Mouse (Mus musculus) layer of hippocampus, postnatal 25 days (tissue): ENCODE data around the gene Eloa. TPM values are rescaled to one million over a fixed set of nuclear protein-coding genes. Genes with fewer than 3 reads are reported as not detected.
"Not testable (repeated sequence)": the region's sequence is repeated elsewhere in the genome, so short reads cannot be mapped to it uniquely, and the experiment has no call there.

Experiments
- DNase-seq, 2 experiments: peaks; one replicate each; pipeline ENCODE4 v3.0.0; 2022; ENCODE audit warnings: mixed read lengths in 2 of 2, low spot score in 1 of 2; ENCODE audit errors: extremely low spot score in 1 of 2
- total RNA-seq, 2 experiments: library from RNA; stranded (reverse); gene quantifications; 2 replicates each; pipeline ENCODE4 v1.2.3; 2021

Eloa gene
- total RNA-seq: 10 to 100 TPM; 31.3 to 31.4 TPM

DNA sequence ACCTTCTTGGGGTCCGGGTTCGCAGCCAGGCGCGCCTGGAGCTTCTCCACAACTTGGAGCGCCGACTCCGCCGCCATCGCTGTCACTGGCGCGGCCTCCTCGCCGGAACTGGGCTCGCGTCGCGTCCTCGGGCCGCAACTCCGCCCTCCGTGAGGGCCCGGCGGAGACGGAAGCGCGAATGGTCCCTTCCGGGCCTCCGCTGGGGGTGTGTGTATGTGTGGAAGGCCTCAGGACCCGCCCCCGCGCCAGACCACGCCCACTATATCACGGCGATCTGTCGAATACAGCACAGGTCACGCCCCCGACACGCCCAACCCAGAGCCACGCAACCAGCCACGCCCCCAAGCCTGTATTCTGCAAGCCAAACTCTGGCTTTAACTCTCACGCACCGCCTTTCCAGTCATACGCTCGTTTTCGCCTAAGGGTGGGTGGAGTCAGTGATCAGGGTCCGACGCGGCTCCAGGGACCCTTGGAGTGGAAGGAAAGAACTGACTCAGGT, at the start of gene Eloa:
Eloa (minus strand) TSS at position 215 of the 499 bp plus-strand sequence.
- peak; percentile 95 to 96 for DNase-seq

DNA sequence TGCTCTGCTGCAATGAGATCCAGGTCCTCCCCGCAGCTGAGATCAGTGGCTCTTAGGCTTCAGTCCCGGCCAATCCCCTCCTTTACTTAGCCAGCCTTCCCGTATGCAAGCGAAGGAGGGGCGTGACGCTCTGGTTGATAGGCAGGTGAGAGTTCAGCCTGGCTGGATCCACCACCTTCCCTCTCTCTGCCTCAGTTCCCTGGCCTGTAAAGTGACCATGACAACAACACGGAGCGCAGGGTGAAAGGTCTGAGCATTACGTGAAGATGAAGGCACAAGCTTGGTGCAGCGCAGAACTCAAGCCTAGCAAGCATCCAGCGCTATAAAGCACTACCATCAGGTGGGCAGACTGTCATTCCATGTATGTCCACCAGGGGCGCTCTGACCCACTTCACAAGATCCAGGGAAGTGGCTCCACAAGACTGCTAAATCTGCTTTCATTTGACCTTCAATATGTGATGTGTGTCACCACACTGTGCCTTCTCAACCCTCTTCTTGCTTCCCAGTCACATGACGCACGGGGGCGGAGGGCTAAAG, 49.7 kb upstream of the Eloa start:
- DNase-seq: peak; percentile 60 to 82

GRCm38 (mm10) chr4:136070592-136070991, 49.0 kb upstream of the Eloa start:
- no peak for DNase-seq

- DNase-seq: peak; percentile 51 to 76
These were observed 48.4 kb upstream of the Eloa start for GRCm38 (mm10) chr4:136069954-136070353.

DNA sequence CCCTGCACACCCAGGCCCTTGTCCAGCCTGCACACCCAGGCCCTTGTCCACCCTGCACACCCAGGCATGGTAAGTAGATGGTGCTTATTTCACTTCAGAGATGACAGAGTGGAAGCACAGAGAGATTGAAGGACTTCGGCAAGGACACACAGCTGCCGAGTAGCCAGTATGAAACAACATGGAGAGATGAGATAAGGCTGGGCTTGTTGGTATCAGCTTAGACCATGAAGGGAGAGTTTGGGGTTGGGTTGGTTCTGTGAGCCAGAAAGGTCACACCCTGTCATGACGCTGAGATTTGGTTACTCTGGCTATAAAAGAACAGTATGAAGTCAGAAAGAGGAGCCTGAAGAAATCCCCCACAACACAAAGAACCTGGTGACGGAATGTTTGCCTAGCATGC, 47.8 kb upstream of the Eloa start:
- no peak for DNase-seq

DNA sequence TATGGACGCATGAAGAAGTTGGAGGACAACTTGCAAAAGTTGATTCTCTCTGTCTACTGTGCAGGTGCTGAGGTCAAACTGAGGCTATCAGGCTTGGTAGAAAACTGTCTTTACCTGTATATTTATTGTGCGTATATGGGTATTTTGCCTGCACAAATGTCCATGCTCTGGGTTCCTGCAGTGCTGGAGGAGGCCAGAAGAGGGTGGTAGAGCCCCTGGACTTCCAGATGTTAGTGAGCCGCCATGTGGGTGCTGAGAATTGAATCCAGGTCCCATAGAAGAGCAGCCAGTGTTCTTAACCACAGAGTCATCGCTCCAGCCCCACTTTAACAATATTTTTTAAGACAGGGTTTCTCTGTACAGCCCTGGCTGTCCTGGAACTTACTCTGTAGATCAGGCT, 41.6 kb upstream of the Eloa start:
- no peak for DNase-seq

DNA sequence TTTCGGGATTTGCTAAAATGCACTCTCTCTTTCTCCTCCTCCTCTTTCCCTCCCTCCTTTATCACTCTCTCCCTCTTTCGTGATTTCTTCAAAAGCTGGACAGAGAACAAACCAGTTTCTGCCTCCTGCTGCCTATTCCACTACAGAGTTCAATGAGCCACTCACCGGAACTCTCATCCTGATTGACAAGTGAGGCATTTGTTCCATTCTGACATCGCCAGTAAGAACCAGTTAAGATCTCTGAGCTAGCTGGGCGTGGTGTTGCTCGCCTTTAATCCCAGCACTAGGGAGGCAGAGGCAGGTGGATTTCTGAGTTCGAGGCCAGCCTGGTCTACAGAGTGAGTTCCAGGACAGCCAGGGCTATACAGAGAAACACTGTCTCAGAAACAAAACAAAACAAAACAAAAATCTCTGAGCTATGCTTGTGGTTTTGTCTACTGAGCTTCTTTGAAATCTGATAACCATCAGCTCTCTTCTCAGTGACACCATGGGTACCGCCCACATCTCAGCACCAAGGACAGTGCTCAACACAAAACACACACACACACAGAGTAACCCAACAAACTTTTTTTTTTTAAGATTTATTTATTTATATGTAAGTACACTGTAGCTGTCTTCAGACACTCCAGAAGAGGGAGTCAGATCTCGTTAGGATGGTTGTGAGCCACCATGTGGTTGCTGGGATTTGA, 38.4 kb upstream of the Eloa start:
- not testable (repeated sequence) for DNase-seq

GRCm38 (mm10) chr4:136057916-136058315, 36.4 kb upstream of the Eloa start:
- no peak for DNase-seq

DNA sequence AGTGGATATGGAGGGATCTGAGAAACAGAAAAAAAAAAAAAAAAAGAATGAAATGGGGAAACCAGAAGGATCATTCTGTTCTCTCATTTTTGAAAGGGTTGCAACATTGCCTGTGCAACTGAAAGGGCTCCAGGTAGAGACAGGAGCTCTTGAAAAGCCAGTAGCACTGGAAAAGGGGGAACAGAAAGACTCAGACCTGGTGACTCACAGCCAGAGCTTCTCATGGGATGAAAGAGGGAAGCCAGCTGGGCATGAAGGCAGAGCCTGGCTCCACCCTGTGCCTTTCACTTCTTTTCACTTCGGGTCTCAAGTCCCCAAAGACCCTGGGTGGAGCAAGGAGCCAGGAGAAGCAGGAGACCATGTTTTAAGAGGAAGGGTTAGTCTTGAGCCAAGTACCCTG, 34.5 kb upstream of the Eloa start:
- DNase-seq: no peak

DNA sequence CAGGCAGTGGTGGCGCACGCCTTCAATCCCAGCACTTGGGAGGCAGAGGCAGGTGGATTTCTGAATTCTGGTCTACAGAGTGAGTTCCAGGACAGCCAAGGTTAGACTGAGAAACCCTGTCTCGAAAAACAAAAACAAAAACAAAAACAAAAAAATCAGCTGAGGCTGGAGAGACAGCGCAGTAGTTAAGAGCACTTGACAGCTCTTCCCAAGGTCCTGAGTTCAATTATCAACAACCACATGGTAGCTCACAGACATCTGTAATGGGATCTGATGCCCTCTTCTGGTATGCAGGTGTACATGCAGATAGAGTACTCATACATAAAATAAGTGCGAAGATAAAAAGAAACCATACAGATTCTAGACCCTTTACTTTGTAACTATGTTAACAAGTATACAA, 32.3 kb upstream of the Eloa start:
- no peak for DNase-seq

GRCm38 (mm10) chr4:136053247-136053596, 31.7 kb upstream of the Eloa start, which contains the start of gene Rpl11:
Gene Rpl11, minus strand, starts transcription at chr4:136053428.
- peak; percentile 77 to 80 for DNase-seq

DNA sequence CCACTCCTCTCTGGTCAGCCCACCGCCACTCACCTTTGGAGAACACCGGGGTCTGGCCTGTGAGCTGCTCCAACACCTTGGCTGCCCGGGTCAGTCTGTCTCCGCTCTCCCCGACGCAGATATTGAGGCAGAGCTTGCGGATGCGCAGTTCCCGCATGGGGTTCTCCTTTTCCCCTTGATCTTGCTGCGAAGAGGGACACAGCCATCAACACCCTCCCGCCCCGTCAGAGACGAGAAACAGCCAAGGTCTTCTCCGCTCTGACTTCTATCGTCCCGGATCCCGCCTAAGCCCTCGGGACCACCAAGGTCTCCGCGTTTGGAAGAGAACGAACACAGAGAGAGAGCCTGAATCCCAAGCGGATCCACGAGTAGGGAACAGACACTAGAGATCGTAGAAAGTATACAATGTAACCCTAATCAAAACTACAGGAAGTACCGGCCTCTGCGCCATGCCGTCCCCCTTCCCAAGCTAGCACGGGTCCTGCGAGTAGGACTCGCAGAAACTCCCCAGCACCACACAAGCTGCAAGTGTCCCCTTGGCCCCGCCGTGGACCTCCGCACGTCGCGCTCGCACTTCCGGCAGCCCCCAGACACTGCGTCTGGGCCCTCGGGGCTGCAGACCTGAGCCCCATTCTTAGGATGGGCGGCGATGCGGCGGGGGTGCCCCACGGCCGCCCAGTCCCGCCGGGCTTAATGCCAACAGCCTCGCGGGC, 31.1 kb upstream of the Eloa start:
- DNase-seq: no peak

GRCm38 (mm10) chr4:136052060-136052459, 30.5 kb upstream of the Eloa start:
- DNase-seq: no peak

DNA sequence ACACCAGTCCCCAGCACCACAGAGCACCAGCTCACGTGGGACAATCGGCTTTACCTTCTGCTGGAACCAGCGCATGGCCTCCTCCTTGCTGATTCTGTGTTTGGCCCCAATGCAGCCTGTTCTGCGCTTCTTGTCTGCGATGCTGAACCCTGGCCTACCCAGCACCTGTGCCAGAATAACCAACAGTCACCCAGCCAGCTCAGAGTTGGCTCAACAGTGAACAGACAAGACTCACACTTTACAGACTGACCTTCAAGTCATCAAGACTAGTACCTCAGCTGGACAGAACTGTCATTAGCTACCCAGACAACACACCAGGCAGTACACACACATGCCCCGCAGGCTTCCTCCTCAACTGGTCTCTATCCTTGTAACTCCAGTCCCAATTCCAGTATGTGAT, 28.7 kb upstream of the Eloa start:
- DNase-seq: no peak

GRCm38 (mm10) chr4:136048291-136049032, 26.9 kb upstream of the Eloa start:
- no peak for DNase-seq

DNA sequence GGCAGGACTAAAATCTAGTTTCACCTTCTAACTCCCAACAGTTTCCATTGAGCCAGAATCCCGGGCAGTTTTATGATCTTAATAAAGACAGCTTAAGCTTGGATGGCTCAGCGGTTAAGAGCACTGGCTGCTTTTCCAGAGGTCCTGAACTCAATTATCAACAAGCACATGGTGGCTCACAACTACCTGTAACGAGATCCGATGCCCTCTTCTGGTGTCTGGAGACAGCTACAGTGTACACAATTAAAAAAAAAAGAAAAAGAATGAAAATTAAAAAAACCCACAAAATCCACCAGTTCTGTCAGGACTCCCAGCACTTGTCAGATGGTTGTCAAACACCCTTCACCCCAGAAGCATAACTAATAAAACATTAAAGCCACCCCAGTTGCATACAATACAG, 26.1 kb upstream of the Eloa start:
- no peak for DNase-seq

DNA sequence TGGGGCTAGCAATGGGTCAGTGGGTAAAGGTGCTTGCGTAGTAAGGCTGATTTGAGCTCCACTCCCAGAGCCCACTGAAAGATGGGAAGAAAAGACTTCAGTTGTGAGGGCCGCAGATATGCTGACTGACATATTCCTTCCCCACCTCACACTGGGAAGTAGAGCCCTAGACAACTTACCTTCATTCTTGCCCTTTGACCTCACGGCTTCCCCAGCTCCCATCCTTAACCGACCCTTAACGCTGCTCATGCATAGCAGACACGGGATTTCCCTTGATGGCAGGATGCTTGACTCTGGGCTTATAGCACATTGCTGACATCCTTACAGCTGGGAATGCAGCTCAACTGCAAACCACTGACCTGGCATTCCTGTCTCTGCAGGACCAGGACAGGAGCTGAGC, 25.3 kb upstream of the Eloa start:
- DNase-seq: no peak

GRCm38 (mm10) chr4:136045091-136045490, 23.5 kb upstream of the Eloa start:
- DNase-seq: no peak

- DNase-seq: no peak
These were observed 22.3 kb upstream of the Eloa start for GRCm38 (mm10) chr4:136043784-136044400.

GRCm38 (mm10) chr4:136035078-136035477, 13.5 kb upstream of the Eloa start:
- no peak for DNase-seq

DNA sequence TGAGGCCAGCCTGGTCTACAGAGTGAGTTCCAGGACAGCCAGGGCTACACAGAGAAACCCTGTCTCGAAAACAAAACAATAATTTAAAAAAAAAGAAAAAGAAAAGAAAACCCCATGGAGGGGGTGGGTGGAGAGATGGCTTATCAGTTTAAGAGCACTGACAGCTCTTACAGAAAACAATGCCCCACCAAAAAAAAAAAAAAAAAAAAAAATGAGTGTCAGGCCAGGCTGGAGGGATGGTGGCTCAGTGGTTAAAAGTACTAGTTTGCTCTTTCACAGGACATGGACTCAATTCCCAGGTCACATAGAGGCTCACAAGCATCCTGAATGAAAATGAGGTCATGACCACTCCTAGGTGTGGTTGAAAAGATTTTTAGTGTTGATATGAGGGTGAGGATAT, 11.7 kb upstream of the Eloa start:
- no peak for DNase-seq
